Mouse (Mus musculus) liver, embryonic 14.5 days (tissue): ENCODE data around the gene Calm3. TPM values are rescaled to one million over a fixed set of nuclear protein-coding genes. Genes with fewer than 3 reads are reported as not detected.

Experiments
- ATAC-seq: fragments of 200-750 bp; cut with Nextera tagmentation; 2 replicates; pipeline ENCODE4 v1.8.0; 2017; ENCODE audit warnings: moderate number of reproducible peaks, mild to moderate bottlenecking, moderate library complexity; ENCODE audit not compliant: insufficient read depth
- DNase-seq, 3 experiments: peaks; one replicate each; pipeline ENCODE4 v3.0.0-alpha.2; 2012 to 2013; ENCODE audit warnings: low read depth in 3 of 3, low spot score in 3 of 3
- H3K27ac ChIP-seq: fragments of 300-500 bp; sonication (generic); 2 replicates; pipeline ENCODE4 v1.5.1; 2014; ENCODE audit warnings: moderate library complexity, mild to moderate bottlenecking, control low read depth, inconsistent platforms
- H3K27me3 ChIP-seq: fragments of 300-500 bp; sonication (generic); 2 replicates; pipeline ENCODE4 v1.6.1; 2014; ENCODE audit warnings: mild to moderate bottlenecking, low read length, moderate library complexity; ENCODE audit not compliant: control insufficient read depth, insufficient read depth
- H3K36me3 ChIP-seq: fragments of 300-500 bp; sonication (generic); replicated peaks from 2 replicates; pipeline ENCODE4 v1.6.1; 2014; ENCODE audit warnings: low read depth; ENCODE audit not compliant: control insufficient read depth, insufficient read depth
- H3K4me1 ChIP-seq, 2 experiments: fragments of 200-500 bp in 1 of 2; fragments of 300-500 bp in 1 of 2; sonication (generic) in 1 of 2; replicated peaks; 2 replicates each; pipeline ENCODE4 v1.6.1; 2012 to 2014; ENCODE audit warnings: antibody characterized with exemption in 1 of 2, inconsistent platforms in 1 of 2, low read length in 1 of 2; ENCODE audit not compliant: control insufficient read depth in 2 of 2, insufficient read depth in 2 of 2
- H3K4me2 ChIP-seq: fragments of 300-500 bp; sonication (generic); 2 replicates; pipeline ENCODE4 v1.6.1; 2014; ENCODE audit warnings: low read depth, mild to moderate bottlenecking, control low read depth, moderate library complexity
- H3K4me3 ChIP-seq, 2 experiments: fragments of 200-500 bp in 1 of 2; fragments of 300-500 bp in 1 of 2; sonication (generic) in 1 of 2; 2 replicates each; pipeline ENCODE4 v1.5.1; 2012 to 2014; ENCODE audit warnings: low read depth in 2 of 2, low read length in 2 of 2, mild to moderate bottlenecking in 2 of 2, control low read depth in 1 of 2, inconsistent platforms in 1 of 2, moderate library complexity in 1 of 2; ENCODE audit not compliant: insufficient read depth in 1 of 2
- H3K9ac ChIP-seq: fragments of 300-500 bp; sonication (generic); replicated peaks from 2 replicates; pipeline ENCODE4 v1.6.1; 2014; ENCODE audit warnings: mild to moderate bottlenecking, control low read depth, moderate library complexity
- H3K9me3 ChIP-seq: fragments of 300-500 bp; sonication (generic); 2 replicates; pipeline ENCODE4 v1.6.1; 2016; ENCODE audit warnings: low read length, mixed read lengths; ENCODE audit not compliant: control insufficient read depth
- CTCF ChIP-seq: IDR thresholded peaks from 2 replicates; pipeline ENCODE4 v1.5.1; 2016; ENCODE audit warnings: antibody characterized with exemption, low read depth, control low read depth
- EP300 ChIP-seq: IDR thresholded peaks from 2 replicates; pipeline ENCODE4 v1.6.1; 2016; ENCODE audit warnings: antibody characterized with exemption, low read depth
- WGBS: fragments of 180-500 bp; shearing (Covaris S2); extraction: QIAGEN DNeasy Blood & Tissue Kit; methylation state at CpG from one replicate; pipeline ENCODE4 v1.1.7; 2014; ENCODE audit not compliant: insufficient replicate concordance; 5-methylcytosine and 5-hydroxymethylcytosine counted together
- polyA plus RNA-seq, 2 experiments: library from polyadenylated mRNA; depleted of rRNA in 1 of 2; stranded (reverse) in 1 of 2; unstranded in 1 of 2; fragments of >200 nt; fragmentation: Nextera tagmentation in 1 of 2; extraction: Ambion mirVana in 1 of 2; gene quantifications; 2 replicates each; pipeline versions ENCODE4 v1.2.1 to v1.2.3; 2012 to 2014

Gene Calm3
- polyA plus RNA-seq, 2 experiments, result 90.3 to 122 TPM

DNA sequence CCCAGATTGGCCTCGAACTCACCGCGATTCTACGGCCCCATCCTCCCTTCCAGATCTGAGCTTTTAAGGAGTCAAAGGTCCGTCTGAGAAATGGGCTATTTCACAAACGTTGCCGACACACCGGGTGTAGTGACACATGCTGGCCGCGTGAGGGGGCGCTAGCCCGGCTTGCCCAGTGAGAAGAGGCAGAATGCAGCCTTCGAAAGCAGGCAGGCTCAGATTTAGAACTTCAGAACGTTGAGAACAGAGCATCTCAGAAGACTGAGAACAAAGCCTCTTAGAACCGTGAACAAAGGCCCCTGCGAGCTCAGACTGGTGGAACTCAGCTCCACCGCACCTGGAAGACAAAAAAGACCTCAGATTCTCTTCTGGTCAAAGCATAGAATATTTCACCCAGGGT lies 49.7 kb downstream of the Calm3 start:
- ATAC-seq (no peak), DNase-seq (peak; percentile 49 to 62 (median 53))
- peaks cover 4 to 7% of the 10 kb centered on the region in 2 experiments for H3K4me1 ChIP-seq
- no peaks in the 10 kb centered on the region for H3K9me3 ChIP-seq
- no peaks in the 10 kb centered on the region for H3K36me3 ChIP-seq
- H3K9ac ChIP-seq, result no peak overlapping the region
- H3K4me3 ChIP-seq, result peak overlapping the region in 1 of 2 experiments; percentile 23; a peak in 2 of 4 replicates
- TF ChIP-seq EP300, result no peak
- TF ChIP-seq CTCF, result peak; percentile 97
- peak overlapping the region; percentile 73 for H3K4me2 ChIP-seq
- peaks cover 11% of the 10 kb centered on the region for H3K27me3 ChIP-seq
- H3K27ac ChIP-seq, result no peak overlapping the region; the same call in 1 of the 2 replicates
- 2% methylated on average over 17 of the region's 17 CpGs for WGBS

DNA sequence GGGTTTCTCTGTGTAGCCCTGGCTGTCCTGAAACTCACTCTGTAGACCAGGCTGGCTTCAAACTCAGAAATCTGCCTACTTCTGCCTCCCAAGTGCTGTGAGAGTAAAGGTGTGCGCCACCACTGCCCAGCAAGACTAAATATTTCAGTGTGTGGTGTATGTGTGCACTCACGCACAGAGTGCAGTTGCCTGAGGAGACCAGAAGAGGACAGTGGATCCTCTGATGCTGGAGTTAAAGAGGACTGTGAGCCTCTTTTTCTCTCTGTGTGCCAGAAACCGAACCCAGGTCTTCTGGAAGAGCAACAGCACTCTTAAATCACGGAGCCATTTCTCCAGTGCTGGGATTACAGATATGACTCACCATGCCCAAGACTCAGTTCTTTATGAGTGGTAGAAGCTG lies 50.5 kb downstream of the Calm3 start:
- no peaks in the 10 kb centered on the region for H3K36me3 ChIP-seq
- TF ChIP-seq EP300 (no peak), CTCF (no peak)
- peaks cover 11% of the 10 kb centered on the region for H3K27me3 ChIP-seq
- DNase-seq (no peak), ATAC-seq (no peak)
- H3K4me3 ChIP-seq, result no peak overlapping the region
- WGBS, result 72% methylated on average over 4 of the region's 4 CpGs
- H3K4me1 ChIP-seq, result peaks cover 4 to 7% of the 10 kb centered on the region in 2 experiments
- H3K9ac ChIP-seq, result no peak overlapping the region
- no peaks in the 10 kb centered on the region for H3K9me3 ChIP-seq
- no peak overlapping the region for H3K27ac ChIP-seq
- no peak overlapping the region for H3K4me2 ChIP-seq

DNA sequence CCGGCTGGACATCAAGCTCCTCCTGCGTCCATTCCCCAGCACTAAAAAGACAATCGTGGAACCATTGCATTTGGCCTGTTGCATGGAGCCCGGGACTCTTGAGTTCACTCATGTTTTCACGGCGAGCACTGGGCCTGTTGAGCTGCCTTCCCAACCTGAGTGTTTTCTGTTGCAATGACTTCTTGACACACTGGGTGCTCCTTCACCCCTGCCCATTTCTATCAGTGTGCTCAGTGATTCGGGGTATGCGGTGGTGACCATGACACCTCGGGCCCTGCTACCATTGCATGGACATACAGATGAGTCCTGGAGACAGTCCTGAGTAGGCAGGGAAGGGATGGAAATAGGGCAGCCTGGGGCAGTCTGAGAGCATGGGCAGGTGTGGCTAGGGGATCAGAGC lies 51.4 kb downstream of the Calm3 start:
- Histone ChIP-seq H3K4me3 (no peak overlapping the region), H3K9ac (no peak overlapping the region), H3K4me2 (no peak overlapping the region), H3K9me3 (no peaks in the 10 kb centered on the region), H3K27ac (no peak overlapping the region), H3K27me3 (peaks cover 11% of the 10 kb centered on the region), H3K4me1 (peaks cover 4 to 7% of the 10 kb centered on the region in 2 experiments), H3K36me3 (no peaks in the 10 kb centered on the region)
- DNase-seq (no peak), ATAC-seq (no peak)
- WGBS, result 75% methylated on average over 9 of the region's 9 CpGs
- no peak for TF ChIP-seq CTCF

DNA sequence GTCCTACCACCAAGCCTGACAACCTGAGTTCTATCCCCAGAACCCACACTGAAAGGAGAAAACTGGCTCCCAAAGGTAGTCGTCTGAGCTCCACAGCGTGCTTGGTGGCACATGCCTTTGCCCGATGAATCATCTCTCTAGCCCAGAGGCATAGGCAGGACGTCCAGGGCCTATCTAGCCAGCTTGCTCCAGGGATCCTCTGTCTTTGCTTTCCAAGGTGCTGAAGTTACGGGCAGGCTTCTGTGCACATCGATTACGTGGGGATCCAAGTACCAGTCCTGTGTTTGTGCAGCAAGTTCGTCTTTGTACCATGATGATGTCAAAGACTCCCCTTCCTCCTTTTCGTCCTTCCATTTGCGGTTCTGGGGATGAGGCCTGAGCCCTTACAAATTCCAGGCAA lies 52.3 kb downstream of the Calm3 start:
- no peak for DNase-seq
- H3K9me3 ChIP-seq, result no peaks in the 10 kb centered on the region
- TF ChIP-seq CTCF (no peak), EP300 (no peak)
- no peak overlapping the region for H3K9ac ChIP-seq
- no peak overlapping the region for H3K27ac ChIP-seq
- 70% methylated on average over 10 of the region's 10 CpGs for WGBS
- H3K27me3 ChIP-seq, result peaks cover 7% of the 10 kb centered on the region
- peaks cover 4 to 10% of the 10 kb centered on the region in 2 experiments for H3K4me1 ChIP-seq
- no peak overlapping the region for H3K4me2 ChIP-seq
- H3K4me3 ChIP-seq, result no peak overlapping the region
- no peaks in the 10 kb centered on the region for H3K36me3 ChIP-seq
- no peak for ATAC-seq

DNA sequence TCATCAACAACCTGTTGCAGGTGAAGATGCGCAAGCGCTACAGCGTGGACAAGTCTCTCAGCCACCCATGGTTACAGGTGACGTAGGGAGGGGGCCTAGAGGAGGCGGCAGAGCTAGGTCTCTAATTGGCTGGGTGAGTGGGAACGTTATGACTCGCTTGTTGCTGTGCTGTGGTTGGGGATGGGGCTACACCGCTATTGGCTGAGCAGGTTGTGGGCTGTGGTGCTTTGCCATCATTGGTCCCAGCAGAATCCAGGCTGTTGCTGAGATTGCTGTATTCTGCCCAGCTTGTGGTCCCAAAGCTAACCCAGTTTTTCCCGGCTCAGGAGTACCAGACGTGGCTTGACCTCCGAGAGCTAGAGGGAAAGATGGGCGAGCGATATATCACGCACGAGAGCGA lies 54.4 kb downstream of the Calm3 start:
- H3K27me3 ChIP-seq, result no peaks in the 10 kb centered on the region
- H3K36me3 ChIP-seq, result no peaks in the 10 kb centered on the region
- no peak for TF ChIP-seq EP300
- TF ChIP-seq CTCF, result no peak
- peaks cover 3 to 8% of the 10 kb centered on the region in 2 experiments for H3K4me1 ChIP-seq
- H3K4me2 ChIP-seq, result no peak overlapping the region
- ATAC-seq (peak; percentile 33; the same call in 1 of the 2 replicates), DNase-seq (no peak)
- no peak overlapping the region for H3K9ac ChIP-seq
- no peaks in the 10 kb centered on the region for H3K9me3 ChIP-seq
- no peak overlapping the region for H3K27ac ChIP-seq
- 69% methylated on average over 16 of the region's 16 CpGs for WGBS
- no peak overlapping the region for H3K4me3 ChIP-seq
